Mouse (Mus musculus) retina, embryonic 14.5 days (tissue): ENCODE measurements around the gene Wdr54.

ENCODE experiments used
- DNase-seq: peaks from one replicate; pipeline ENCODE4 v3.0.0-alpha.2; 2015; ENCODE audit warnings: low spot score

The Wdr54 gene

GRCm38 (mm10) chr6:83156259-83156684 is at the start of gene Wdr54, which contains the start of gene 1700003E16Rik:
Gene Wdr54, minus strand, starts transcription at chr6:83156397.
Gene 1700003E16Rik, plus strand, starts transcription at chr6:83156404.
- DNase-seq = peak; percentile 93

- no peak for DNase-seq
These were observed 49.7 kb upstream of the Wdr54 start for GRCm38 (mm10) chr6:83205851-83206250.

- DNase-seq = no peak
These were observed 47.1 kb upstream of the Wdr54 start for GRCm38 (mm10) chr6:83203320-83203719.

GRCm38 (mm10) chr6:83197345-83198004 is 41.3 kb upstream of the Wdr54 start:
- peak; percentile 41 for DNase-seq

GRCm38 (mm10) chr6:83193571-83193970 is 37.4 kb upstream of the Wdr54 start:
- DNase-seq = no peak

- peak; percentile 32 for DNase-seq
These were observed 30.7 kb upstream of the Wdr54 start for GRCm38 (mm10) chr6:83186946-83187345.

GRCm38 (mm10) chr6:83185895-83186861 is 30.0 kb upstream of the Wdr54 start:
- DNase-seq = peak; percentile 89

- DNase-seq = peak; percentile 53
These were observed 28.8 kb upstream of the Wdr54 start for GRCm38 (mm10) chr6:83184858-83185435.

GRCm38 (mm10) chr6:83180605-83181004 is 24.4 kb upstream of the Wdr54 start:
- DNase-seq = no peak

GRCm38 (mm10) chr6:83179390-83180117 is 23.4 kb upstream of the Wdr54 start:
- peak; percentile 71 for DNase-seq

- DNase-seq = no peak
These were observed 19.8 kb upstream of the Wdr54 start for GRCm38 (mm10) chr6:83175996-83176395.

GRCm38 (mm10) chr6:83172240-83172920 is 16.2 kb upstream of the Wdr54 start:
- no peak for DNase-seq

- DNase-seq = no peak
These were observed 14.9 kb upstream of the Wdr54 start for GRCm38 (mm10) chr6:83171063-83171462.

GRCm38 (mm10) chr6:83169872-83170271 is 13.7 kb upstream of the Wdr54 start:
- no peak for DNase-seq

GRCm38 (mm10) chr6:83166243-83166630 is 10.0 kb upstream of the Wdr54 start:
- DNase-seq = no peak

- DNase-seq = peak; percentile 98
These were observed 9.5 kb upstream of the Wdr54 start, which contains the start of gene Dctn1 for GRCm38 (mm10) chr6:83165607-83166242. Gene Dctn1, plus strand, starts transcription at chr6:83165920.

- no peak for DNase-seq
These were observed 8.9 kb upstream of the Wdr54 start for GRCm38 (mm10) chr6:83165026-83165606.

- peak; percentile 85 for DNase-seq
These were observed 6.5 kb upstream of the Wdr54 start for GRCm38 (mm10) chr6:83162701-83163100.

- no peak for DNase-seq
These were observed 5.9 kb upstream of the Wdr54 start for GRCm38 (mm10) chr6:83161921-83162641.

GRCm38 (mm10) chr6:83161442-83161841 is 5.2 kb upstream of the Wdr54 start:
- DNase-seq = no peak
